Comparison of ENCODE assay signal across 15 mouse cellular contexts in the genomic region with DNA sequence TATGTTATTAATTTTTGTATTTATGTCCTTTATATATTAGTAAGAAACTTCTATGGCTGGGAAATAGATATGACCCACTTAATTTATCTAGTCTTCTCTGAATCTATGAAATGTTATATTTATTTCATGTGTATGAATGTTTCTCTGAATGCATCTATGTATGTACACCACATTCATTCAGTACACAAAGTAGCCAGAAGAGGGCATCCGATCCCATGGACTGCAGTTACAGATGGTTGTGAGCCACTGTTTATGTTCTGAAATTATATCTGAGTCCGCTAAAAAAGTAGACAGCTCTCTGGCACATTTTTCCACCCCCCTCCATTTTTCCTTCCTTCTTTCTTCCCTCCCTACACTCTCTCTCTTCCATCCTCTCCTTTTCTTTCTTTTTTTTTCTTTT.
A peak's percentile ranks its signal among the peaks of the same experiment; 100 is the strongest.
DNase-seq lines count a peak whose midpoint lies in the region; ATAC-seq lines count a peak whose summit lies in the region.
"Had no signal": no experiment of that assay in that cellular context is flagged by ENCODE, and none has a peak within 500 bp of the region (broad histone marks: within the 10 kb centered on the region; RNA-seq: fewer than 3 reads in every experiment).

No protein-coding gene starts in this region.

- no peaks in the 10 kb centered on the region for H3K9me3 ChIP-seq in kidney, embryonic 16.5 days (ENCODE audit: low read length)
- H3K9me3 ChIP-seq: heart, embryonic 15.5 days; intestine, embryonic 15.5 days; liver, embryonic 13.5 days; neural tube, embryonic 13.5 days had no signal

- H3K4me1 ChIP-seq in kidney, embryonic 16.5 days (ENCODE audit: insufficient read depth, low read length): no peaks in the 10 kb centered on the region
- H3K4me1 ChIP-seq: heart, embryonic 15.5 days; intestine, embryonic 15.5 days; liver, embryonic 13.5 days; megakaryocyte, embryonic 14.5 days; neural tube, embryonic 13.5 days had no signal

- peak; percentile 24 to 42 for DNase-seq in cerebellum, postnatal 10 days
- DNase-seq in cerebellum, postnatal 36 days: no peak
- peak; percentile 3 for DNase-seq in kidney, adult 9 months
- peak; percentile 3 for DNase-seq in 3T3-L1 (ENCODE audit: low read depth, low spot score)
- DNase-seq in heart, postnatal 25 days (ENCODE audit: low spot score): no peak
- DNase-seq in gastrocnemius, postnatal 36 days: no peak
- DNase-seq: cerebellum, adult 8-10 months; liver, embryonic 13.5 days; right cerebral cortex, postnatal 25 days had no signal

- no peak for ATAC-seq in kidney, embryonic 16.5 days (ENCODE audit: low FRiP score, low TSS enrichment)
- ATAC-seq in common myeloid progenitor, adult 5-6 weeks (replicated peaks; ENCODE audit: low read depth, poor library complexity, severe bottlenecking): 0 out of 2 replicates have a peak, but pooled peaks have one; percentile 52
- ATAC-seq: intestine, embryonic 15.5 days had no signal

- H3K9ac ChIP-seq in kidney, embryonic 16.5 days (replicated peaks; ENCODE audit: low read length): no peak overlapping the region
- H3K9ac ChIP-seq: heart, embryonic 15.5 days; intestine, embryonic 15.5 days; liver, embryonic 13.5 days; neural tube, embryonic 13.5 days had no signal

- no peak overlapping the region for H3K27ac ChIP-seq in kidney, embryonic 16.5 days (ENCODE audit: low read length)
- H3K27ac ChIP-seq: heart, embryonic 15.5 days; intestine, embryonic 15.5 days; liver, embryonic 13.5 days; neural tube, embryonic 13.5 days had no signal

- H3K4me3 ChIP-seq in kidney, embryonic 16.5 days (ENCODE audit: low read length): no peak overlapping the region
- H3K4me3 ChIP-seq: heart, embryonic 15.5 days; intestine, embryonic 15.5 days; liver, embryonic 13.5 days; megakaryocyte, embryonic 14.5 days; neural tube, embryonic 13.5 days had no signal

- 83% methylated on average over 2 of the region's 2 CpGs for WGBS in kidney, embryonic 16.5 days

- H3K4me2 ChIP-seq in kidney, embryonic 16.5 days (replicated peaks; ENCODE audit: low read depth, low read length): no peak overlapping the region
- H3K4me2 ChIP-seq: heart, embryonic 15.5 days; intestine, embryonic 15.5 days; liver, embryonic 13.5 days; neural tube, embryonic 13.5 days had no signal

- H3K27me3 ChIP-seq in kidney, embryonic 16.5 days (ENCODE audit: insufficient read depth, low read length): no peaks in the 10 kb centered on the region
- H3K27me3 ChIP-seq: heart, embryonic 15.5 days; intestine, embryonic 15.5 days; liver, embryonic 13.5 days; megakaryocyte, embryonic 14.5 days; neural tube, embryonic 13.5 days had no signal

- intact Hi-C loops in heart, postnatal 25 days (cut with DNase I): no loop called here
- intact Hi-C loops in gastrocnemius, postnatal 36 days (cut with DNase I): no loop called here

- no peaks in the 10 kb centered on the region for H3K36me3 ChIP-seq in kidney, embryonic 16.5 days (ENCODE audit: insufficient read depth, low read length)
- H3K36me3 ChIP-seq: heart, embryonic 15.5 days; intestine, embryonic 15.5 days; liver, embryonic 13.5 days; neural tube, embryonic 13.5 days had no signal

Comparison
In these comparisons a context has a peak if more than half of its experiments do, and no peak if none do; other contexts are left out.
1. DNase-seq: peak in cerebellum, postnatal 10 days (2 of 2), kidney, adult 9 months (single experiment) and 3T3-L1 (single experiment); none in cerebellum, postnatal 36 days (0 of 2), heart, postnatal 25 days (single experiment) and gastrocnemius, postnatal 36 days (0 of 2).